Mouse (Mus musculus) lung, postnatal 25 days (tissue): ENCODE measurements around the gene Rpl36a.
"Not testable (repeated sequence)": the region's sequence is repeated elsewhere in the genome, so short reads cannot be mapped to it uniquely, and the experiment has no call there.

Source experiments
- DNase-seq: peaks from one replicate; pipeline ENCODE4 v3.0.0; 2022; ENCODE audit warnings: low spot score

The Rpl36a gene

DNA sequence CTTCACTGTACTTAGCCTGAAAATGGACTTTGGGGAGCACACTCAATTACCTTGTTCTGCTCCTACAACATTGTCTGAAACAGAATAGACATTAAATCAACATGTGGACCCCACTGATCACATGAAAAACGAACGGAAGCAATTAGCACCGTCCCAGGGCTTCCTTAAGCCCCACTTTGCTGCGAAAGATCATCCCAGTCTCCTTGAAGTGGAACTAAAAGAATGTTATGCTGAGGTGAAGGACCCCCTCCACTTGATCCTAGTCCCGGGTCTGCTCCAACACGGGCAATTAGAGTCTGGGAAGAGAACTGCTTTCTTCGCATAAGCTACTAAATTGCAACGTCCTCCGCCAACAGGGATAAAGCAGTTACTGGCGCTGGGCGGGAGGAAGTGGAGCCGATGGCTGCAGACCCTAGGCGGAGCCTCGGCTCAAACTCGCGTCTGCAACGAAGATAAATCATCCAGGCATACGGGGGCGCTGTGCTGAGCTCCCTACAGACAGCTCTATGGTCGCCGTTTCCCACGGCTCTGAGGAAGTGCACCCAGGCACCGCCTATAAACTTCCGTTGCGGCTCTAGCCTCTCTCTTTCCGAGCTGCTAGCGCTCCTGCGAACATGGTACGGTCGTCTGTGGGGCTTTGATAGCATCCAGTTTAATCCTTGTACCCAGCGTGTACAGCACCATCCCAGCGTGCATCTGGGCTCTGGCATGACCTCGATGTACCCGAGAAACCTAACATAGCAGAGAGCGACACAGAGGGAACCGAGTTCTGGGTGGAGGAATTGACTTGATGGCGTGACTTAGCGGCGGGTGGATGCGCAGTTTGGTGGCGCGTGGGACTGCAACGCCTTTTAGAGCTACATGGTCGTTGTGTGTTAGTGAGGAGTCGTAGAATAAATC, at the start of gene Rpl36a:
Gene Rpl36a, plus strand, starts transcription at position 552 of the 900 bp plus-strand sequence.
- peak; percentile 92 for DNase-seq

DNA sequence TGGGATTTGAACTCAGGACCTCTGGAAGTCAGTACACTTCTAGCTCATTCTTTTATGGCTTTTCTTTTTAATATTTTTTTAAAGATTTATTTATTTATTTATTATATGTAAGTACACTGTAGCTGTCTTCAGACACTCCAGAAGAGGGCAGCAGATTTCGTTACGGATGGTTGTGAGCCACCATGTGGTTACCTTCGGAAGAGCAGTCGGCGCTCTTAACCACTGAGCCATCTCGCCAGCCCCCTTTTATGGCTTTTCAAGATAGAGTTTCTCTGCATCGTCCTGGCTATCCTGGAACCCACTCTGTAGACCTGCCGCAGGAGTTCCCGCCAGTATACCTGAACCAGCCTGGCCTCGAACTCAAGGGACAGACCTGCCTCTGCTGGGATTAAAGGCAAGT, 45.7 kb upstream of the Rpl36a start:
- DNase-seq, result not testable (repeated sequence)

DNA sequence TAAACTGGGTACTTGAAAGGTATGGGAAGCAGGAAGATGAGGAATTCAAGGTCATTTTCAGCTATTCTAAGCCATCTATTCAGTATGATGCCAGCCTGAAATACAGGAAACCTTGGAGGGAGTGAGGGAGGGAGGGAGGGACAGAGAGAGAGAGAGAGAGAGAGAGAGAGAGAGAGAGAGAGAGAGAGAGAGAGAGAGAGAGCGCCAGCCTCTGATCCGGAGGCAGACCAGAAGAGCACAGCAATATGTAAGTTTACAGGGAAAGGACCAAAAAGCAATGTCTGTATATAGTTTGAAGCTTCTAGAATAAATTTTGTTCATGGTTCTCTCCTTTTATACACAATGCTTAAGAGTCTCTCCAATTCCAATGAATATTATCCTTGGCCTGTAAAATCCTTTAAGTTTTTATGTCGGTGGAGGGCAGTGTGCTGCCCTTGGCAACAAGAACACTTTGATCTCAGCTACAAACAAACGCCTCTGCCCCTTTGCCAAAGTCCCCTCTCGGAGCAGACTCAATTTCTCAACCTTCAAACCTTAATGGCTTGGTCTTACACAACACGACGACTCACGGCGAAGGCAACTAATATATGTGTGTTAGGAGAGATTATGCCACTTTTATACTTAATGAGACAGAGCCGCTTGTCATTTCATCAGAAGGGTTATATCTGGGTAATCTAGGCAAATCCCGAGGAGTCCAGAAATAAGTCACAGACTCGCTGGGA, 44.9 kb upstream of the Rpl36a start:
- no peak for DNase-seq

DNA sequence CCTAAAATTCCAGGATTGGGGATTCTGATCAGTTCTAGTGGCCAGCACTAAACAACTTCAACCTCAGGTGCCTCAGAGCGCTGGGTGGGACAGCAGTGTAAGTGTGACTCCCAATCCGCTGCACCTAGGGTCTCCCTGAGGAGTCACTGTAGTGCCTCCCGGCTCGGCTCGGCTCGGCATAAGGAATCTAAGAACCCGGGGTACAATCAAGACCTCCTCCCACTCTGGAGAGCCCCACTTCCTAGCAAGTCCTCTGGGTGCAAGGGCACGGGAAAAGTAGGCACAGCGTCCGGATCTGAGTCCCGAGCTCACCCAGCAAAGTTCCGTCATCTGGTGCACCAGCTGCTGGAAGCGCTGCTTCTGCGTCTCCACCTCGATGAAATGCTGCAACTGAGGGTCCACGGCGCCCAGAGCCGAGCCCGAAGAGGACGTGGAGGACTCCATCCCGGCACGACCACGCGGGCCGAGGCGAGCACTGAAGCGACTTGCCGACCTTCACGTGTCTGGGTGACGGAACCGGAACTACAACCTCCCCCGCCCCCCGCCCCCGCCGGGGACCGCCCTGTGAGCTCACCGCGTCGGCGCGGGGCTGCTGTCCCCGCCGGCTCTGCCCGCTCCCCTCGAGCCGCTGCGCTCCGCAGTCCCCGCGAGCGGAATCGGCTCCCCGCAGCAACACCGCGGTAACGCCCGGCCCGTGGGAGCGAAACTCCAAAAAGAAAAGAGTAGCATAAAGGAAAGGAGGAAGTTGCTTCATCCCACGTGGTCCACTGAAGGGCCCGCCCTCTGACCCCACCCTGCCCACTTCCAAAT, 44.1 kb upstream of the Rpl36a start, which contains the start of gene Timm8a1:
Gene Timm8a1, minus strand, starts transcription at position 721 of the 810 bp plus-strand sequence.
- peak; percentile 23 for DNase-seq

DNA sequence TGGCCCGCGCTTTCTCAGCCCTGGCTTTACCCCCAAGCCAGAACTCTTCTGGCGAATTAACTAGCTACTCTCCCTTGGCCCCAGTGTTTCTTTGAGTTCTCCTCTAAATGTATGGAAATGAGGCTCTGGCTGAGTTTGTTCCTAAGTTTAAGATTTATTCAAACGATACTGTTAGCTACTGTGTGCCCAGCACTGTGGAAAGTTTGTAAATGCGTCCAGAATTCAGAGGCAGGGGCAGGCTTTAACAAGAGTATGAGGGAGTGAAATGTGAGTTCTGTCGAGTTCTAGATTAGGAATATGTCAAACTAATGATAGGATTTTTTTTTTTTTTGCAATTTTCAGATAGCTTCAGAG, 43.5 kb upstream of the Rpl36a start:
- no peak for DNase-seq

DNA sequence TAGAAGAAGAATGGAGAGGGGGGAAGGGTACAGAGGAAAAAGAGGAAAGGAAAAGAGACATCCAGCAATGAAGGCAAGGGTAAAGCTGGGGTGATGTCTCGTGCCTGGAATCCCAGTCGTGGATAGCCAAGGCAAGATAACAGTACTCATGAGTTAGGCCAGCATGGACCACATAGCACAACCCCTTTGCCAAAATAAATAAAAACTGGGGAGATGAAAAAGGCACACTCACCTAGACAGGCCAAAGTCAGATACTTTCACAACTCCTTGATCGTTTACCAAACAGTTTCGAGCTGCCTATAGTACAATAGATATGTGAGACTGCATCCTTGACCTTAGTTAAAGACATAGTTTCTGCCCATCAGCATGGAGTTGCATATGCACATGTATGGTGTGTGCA, 38.1 kb upstream of the Rpl36a start:
- no peak for DNase-seq

DNA sequence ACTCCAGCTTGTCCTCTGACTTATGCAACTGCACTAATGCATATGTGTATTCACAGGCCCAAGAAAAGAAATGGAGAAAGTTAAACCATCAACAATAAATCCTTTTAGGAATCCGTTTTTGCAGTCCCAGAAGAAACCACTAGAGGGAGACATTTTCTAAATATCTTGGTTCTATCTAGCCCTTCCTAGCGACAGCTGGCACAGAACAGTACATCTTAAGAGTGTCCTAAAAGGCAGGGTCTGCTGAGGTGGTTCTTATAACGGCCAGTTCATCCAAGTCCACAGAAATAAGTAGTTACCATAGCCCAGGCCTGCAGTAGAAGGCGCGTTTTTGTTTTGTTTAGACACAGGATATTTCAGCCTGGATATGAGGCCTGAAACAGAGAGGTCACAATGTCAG, 34.6 kb upstream of the Rpl36a start:
- DNase-seq, result peak; percentile 42

DNA sequence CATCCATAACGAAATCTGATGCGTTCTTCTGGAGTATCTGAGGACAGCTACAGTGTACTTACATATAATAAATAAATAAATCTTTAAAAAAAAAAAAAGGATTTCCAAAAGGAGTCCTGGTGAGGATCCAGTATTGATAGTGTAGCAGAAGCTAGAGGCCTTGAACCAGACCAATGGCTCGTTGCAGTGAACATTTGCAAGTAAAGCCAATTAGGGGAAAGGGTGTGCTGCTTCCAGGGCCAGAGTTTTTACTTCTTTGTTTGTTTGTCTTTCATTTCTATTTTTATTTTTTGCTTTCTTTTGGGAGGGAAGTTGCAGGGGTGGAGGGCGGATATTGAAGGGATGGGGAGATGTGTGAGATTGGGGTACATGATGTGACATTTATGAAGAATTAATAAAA, 32.1 kb upstream of the Rpl36a start:
- DNase-seq, result no peak

DNA sequence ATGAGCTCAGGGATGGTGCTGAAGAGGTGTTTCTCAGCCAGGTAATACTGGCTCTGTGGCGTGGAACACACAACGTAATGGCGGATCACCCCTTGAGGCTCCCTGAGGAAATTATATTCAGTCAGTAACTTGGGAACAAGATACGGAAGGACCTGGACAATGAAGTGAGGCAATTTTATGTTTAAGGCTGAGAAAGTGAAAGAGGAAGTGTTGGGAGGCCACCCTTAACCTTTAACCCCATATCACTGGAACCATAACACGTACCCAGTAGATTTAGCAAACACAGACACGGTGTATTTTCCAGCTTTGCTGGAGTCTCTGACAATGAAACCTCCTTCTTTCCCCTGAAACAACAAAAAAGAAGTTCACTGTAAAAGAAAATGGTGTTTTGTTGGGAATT, 31.0 kb upstream of the Rpl36a start:
- DNase-seq, result no peak

DNA sequence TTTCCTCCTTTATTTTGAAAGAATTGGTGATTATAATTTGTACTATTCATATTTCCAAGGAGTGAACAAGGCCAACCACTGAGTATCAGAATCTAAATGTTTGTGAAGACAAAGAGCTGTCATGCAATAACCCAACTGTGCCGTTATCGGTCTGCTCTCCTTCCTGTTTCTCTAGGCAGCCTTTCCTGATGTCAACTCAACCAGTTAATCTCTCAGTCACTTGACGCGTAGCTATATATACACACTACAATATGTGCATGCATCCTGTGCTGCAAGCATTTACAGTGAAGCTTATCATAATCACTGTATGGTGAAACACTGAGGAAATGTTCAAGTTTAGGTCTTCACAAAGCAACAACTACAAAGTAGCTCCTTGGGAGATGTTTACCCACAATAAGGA, 21.1 kb upstream of the Rpl36a start:
- DNase-seq, result no peak

DNA sequence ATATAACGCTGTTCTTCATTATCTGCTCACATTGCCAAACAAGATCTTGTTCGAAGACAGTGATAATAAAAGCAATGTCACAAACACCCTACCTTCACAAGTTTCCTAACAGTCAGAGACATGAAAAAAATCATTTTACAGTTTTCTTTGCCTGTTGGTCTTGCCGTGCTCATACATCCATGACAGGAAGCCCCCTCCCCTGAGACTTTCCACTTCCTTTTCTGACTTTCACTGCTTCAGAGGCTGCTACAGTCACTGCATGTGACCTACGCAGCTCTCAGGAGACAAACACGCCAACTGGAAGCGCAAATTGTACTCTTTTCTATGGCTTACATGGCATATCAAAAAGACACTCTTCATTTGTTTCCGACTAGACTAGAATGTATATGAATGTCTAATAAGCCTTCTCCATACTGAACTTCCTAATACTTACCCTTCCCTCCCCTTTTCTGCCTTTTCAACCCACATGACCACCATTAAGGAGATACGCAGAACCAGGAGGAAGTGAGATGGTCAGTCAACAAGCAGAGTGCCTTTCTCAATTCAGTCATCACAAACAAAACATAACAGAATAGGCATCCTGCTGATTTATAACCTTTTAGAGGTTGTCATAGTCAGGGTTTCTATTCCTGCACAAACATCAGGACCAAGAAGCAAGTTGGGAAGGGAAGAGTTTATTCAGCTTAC, 18.8 kb upstream of the Rpl36a start:
- peak; percentile 24 for DNase-seq

DNA sequence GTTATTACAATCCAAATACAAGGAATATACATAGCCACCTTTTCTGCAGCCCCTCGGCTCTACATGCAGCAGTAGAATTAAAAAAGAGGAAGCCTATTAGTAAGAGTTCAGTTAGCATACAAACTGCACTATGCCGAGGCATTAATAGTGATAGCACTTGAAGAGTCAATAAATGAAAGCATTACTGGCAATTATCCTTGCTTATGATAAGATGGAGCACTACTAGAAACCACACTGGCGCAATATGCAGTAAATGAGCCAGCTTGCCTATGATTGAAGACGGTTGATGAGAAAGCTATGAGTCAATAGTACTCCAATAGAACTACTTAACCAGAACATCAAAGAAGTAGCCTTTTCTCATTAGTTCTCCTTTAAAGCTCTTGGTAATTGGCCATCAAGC, 7.6 kb upstream of the Rpl36a start:
- no peak for DNase-seq

DNA sequence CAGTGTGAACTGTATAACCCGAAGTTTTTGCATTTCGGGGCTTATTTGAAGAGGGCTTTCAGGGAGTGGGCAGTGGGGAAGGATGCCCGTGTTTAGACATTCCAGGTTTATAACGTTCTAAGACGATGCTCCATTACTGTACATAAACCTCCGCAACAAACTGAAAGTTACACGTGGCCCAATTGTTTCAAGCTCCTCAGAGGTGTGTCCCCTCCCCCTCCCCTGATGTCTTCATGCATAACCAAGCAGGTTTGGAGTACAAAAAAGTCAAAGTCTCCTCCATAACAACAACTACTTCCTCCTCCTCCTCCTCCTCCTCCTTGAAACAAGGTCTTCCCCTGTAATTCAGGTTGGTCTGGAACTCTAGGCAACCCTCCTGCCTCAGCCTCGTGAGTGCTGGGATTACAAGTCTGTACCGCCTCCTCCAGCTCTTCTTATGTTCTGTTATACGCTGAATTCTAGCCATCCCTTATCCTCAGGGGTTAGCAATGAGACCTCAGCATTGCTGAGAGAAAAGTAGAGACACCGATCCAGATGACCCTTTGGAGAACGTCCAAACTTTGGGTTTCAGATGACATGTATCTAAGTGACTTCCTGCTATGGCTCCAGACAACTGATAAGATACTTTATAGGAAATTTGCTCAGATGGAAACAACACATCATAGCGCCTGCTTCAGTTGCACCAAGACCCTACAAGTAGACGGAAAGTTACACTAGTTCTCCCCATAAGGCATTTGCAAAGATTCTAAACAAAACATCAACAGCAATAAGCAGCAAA, 4.7 kb upstream of the Rpl36a start:
- DNase-seq, result no peak

DNA sequence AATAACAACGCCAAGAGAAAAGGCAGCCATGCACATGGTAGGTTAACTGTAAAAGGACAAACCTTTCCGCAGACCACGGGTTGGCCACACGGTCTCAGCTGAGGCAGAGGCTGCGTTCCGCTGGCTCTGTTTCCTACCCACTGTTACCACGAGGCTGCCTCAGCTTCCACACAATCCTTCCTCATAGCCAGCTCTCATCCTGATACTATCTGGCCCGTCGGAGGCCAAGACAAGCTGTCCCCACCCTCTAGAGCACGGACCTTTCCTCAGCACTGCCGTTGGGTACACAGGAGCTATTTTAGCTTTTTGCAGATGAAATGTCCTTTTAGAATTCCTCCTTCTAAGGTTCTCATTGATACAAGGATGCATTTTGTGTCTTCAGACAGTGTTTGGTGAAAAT, 3.2 kb upstream of the Rpl36a start:
- no peak for DNase-seq

DNA sequence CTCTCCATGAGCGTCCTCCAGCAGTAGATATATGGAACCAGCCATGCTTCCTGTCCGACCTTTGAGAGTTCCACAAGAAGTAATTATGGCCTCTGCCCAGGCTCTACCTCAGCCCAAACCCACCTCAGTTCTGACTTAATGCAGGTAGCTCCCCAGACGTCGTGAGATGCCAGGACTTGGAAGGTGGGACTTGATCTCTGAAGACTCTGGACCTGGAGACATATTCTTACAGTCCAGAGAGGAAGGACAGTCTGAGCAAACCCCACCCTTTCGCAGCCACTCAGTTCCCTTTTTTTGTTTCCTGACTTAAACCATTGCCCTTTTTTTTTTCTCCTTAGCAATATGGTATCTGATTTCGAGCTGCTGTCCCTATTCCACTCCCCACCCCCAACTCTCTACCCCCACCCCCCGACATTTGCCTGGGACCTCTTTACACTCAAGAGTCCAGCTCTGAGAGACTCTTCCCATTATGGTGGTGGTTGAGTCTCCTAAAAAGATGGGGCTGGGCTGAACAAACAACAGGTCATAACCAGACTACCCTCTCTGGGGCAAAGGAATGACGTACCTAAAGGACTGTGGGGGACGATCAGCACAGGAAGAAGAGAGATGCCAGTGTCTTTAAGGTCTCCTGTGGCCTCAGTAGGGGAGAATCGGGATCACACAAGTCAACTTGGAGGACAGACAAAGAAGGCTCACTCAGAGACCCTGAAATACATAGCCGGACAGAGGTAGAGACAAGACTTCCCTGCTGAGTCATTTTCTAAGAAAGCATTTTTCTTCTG, 2.4 kb upstream of the Rpl36a start, which contains the start of gene Btk:
Gene Btk, minus strand, starts transcription at position 683 of the 782 bp plus-strand sequence.
- no peak for DNase-seq

DNA sequence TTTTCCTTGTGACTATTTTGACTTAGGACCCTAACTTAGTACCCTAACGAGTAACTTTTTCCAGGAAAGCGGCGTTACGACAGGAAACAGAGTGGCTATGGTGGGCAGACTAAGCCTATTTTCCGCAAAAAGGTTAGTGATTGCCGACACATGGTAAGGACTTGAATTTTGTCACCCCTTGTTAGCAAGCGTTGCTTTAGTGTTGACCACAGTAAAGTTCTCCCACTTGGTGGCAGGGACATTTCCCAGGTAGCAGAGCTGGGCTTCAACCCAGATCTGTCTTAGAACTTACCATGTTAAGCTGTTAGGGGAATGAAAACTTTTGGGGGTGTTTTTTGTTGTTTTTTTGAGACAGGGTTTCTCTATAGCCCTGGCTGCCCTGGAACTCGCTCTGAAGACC, 993 bp downstream of the Rpl36a start:
- no peak for DNase-seq

DNA sequence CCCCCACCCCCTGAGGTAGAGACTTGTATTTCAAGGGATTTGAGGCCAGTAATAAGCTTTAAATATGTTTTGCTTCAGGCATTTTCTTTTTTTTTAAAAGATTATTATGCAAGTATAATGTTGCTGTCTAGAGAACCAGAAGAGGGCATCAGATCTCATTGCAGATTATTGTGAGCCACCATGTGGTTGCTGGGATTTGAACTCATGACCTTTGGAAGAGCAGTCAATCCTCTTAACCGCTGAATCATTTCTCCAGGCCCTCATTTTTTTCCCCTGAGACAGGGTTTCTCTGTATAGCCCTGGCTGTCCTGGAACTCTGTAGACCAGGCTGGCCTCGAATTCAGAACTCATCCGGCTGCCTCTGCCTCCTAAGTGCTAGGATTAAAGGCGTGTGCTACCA, 2.8 kb downstream of the Rpl36a start:
- no peak for DNase-seq

DNA sequence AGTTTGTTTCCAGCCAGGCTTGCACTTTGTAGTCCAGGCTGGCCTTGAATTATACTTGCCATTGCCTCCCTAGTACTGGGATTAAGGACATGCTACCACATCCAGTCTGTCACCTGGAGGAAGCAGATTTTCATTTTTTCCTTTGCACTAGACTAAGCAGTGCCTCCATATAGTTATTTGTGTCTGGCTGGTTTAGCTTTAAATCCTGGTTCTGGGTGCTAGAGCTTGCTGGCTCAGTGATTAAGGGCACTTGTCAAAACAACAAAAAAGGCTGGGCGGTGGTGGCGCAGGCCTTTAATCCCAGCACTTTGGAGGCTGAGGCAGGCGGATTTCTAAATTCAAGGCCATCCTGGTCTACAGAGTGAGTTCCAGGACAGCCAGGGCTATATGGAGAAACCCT, 3.5 kb downstream of the Rpl36a start:
- DNase-seq, result no peak

DNA sequence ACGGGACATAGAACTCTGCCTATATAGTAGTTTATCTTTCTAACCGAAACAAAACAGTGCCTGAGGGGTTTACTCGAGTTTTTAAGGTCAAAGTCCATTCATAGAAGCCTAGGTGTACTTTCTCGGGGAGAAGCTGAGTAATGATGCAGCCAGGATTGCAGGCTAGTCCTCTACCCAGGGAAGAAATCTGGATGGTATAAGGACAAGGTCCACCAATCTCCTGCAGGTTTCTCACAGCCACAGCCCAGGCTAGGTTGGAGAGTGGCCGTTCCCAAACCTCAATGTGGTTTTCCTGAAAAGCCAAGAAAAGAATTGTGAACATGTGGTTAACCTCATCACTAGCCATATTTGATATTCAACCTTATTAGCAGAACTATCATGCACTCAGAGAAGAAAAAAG, 4.4 kb downstream of the Rpl36a start:
- no peak for DNase-seq

DNA sequence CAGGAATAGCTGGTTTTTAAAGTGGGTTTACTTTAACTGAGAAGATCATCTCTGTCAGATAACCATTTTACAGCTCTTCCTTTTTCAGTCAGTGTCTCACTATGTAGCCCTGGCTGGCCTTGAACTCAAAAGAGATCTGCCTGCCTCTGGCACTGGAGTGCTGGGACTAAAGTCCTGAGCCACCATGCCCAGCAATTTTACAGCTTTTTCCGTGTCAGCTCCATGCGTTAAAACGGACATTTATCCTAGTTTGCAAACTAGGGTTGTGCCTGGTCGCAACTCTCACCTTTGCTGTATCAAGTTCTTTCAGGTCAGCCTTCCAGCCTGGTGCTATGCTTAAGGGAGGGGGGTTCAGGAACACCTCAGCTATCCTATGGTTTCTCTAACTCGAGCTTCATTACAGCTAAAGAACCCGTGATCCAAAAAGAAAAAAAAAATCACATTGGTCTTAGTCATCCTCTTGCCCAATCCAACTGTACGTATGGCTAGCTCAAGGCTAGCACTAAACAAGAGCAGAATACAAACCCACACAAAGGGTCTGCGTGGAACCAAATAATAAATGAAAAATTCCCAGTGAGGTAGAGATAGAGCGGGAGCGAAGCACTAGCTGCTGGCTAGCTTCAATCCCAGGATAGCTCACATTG, 14.6 kb downstream of the Rpl36a start:
- DNase-seq, result no peak
